18 mouse cellular contexts compared by ENCODE assay signal in the genomic region with DNA sequence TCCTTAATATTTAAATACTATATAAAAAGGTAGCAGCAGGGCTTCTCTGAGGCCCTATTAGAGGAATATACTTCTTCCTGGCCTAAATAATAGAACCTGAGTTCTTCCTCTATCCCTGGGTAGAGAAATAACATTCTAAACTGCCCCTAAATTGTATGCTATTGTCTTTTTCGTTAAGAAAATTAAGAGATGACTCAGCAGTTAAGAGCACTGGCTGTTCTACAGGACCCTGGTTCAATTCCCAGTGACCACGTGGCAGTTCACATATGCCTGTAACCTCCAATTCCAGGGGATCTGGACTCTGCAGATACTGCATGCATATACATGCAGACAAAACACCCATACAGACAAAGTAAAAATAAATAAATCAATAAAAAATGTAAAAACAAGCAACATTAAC. TPM values are rescaled to one million over a fixed set of nuclear protein-coding genes. Genes with fewer than 3 reads are reported as not detected.
"Had no signal": no experiment of that assay in that cellular context is flagged by ENCODE, and none has a peak within 500 bp of the region (broad histone marks: within the 10 kb centered on the region; RNA-seq: fewer than 3 reads in every experiment).

No protein-coding gene starts in this region.

- H3K9ac ChIP-seq: liver, embryonic 15.5 days; liver, postnatal 0 days; lung, embryonic 15.5 days; neural tube, embryonic 13.5 days; neural tube, embryonic 15.5 days; stomach, embryonic 15.5 days had no signal

- H3K4me2 ChIP-seq: lung, embryonic 15.5 days; midbrain, embryonic 11.5 days; neural tube, embryonic 13.5 days; neural tube, embryonic 15.5 days had no signal

- H3K4me1 ChIP-seq: neural tube, embryonic 15.5 days had no signal

- H3K9me3 ChIP-seq: liver, embryonic 15.5 days; lung, embryonic 15.5 days; neural tube, embryonic 13.5 days; neural tube, embryonic 15.5 days; stomach, embryonic 15.5 days had no signal

- H3K27me3 ChIP-seq: liver, embryonic 15.5 days; lung, embryonic 15.5 days; neural tube, embryonic 13.5 days; neural tube, embryonic 15.5 days; stomach, embryonic 15.5 days had no signal

- DNase-seq: liver, postnatal 0 days; lung, adult 2 months; lung, postnatal 14 days; lung, postnatal 36 days; right cerebral cortex, postnatal 14 days; thymus, adult 18-20 months; thymus, postnatal 14 days; thymus, postnatal 36 days had no signal

- ATAC-seq: liver, postnatal 0 days; lung, postnatal 0 days had no signal

- H3K27ac ChIP-seq: liver, embryonic 15.5 days; lung, embryonic 15.5 days; macrophage; neural tube, embryonic 13.5 days; neural tube, embryonic 15.5 days; stomach, embryonic 15.5 days had no signal

- H3K4me3 ChIP-seq: liver, embryonic 15.5 days; lung, embryonic 15.5 days; neural tube, embryonic 13.5 days; neural tube, embryonic 15.5 days; stomach, embryonic 15.5 days had no signal

- H3K36me3 ChIP-seq: liver, embryonic 15.5 days; lung, embryonic 15.5 days; stomach, embryonic 15.5 days had no signal

RNA-seq across cellular contexts. Expression of gene Ppil6, which starts 53.6 kb away (rescaled TPM):
- total RNA-seq: monocyte, adult 5-6 weeks had no signal
- polyA plus RNA-seq: macrophage; spleen, adult 2 months had no signal
